ENCODE assay signal across 1 mouse cellular context in the genomic region with DNA sequence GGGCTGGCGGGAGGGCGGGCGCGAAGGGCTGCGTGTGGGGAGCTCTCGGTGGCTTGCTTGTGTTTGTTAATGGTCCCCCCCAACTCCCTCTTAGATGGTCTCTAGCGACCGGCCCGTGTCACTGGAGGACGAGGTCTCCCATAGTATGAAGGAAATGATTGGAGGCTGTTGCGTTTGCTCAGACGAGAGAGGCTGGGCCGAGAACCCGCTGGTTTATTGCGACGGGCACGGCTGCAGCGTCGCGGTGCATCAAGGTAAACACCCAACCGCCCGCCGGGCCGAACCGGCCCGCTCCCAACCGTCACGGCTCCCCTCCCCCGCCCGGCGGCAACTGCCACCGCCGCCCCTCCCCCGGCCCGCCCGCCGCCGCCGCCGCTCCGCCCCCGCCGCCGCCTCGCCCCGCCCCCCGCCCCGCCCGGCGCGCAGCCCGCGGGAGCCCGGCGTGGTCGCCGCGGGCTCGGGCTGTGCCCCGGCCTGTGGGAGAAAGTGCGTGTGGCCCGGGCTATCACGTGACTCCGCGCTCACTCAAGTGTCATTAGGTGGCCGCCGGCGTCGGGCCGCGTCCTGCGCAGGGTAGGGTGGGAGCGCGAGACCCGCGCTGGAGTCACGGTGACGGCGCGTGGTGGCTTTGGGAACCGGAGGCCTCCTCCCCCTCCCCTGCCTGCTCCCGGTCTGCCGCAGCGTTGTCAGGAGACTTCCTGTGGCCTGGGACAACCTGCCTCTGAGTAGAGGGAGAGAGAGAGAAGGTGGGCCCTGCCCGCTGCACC.
TF ChIP-seq lines count a peak whose summit lies in the region.

No protein-coding gene starts in this region.

TF ChIP-seq in CH12.LX, 34 proteins besides CTCF, POLR2A, EP300 and RAD21:
- TF ChIP-seq TCF12 (IDR thresholded peaks at IDR 0.05; ENCODE audit: low read depth, low read length) (no peak), JUND (conservative IDR thresholded peaks at IDR 0.05; ENCODE audit: low read depth, low read length) (no peak), E2F4 (IDR thresholded peaks at IDR 0.05; ENCODE audit: insufficient replicate concordance, low read depth, low read length) (no peak), MEF2A (IDR thresholded peaks at IDR 0.05; ENCODE audit: borderline replicate concordance, low read depth, low read length) (no peak), TBP (conservative IDR thresholded peaks at IDR 0.05; ENCODE audit: low read depth, low read length) (no peak), USF1 (IDR thresholded peaks at IDR 0.05; ENCODE audit: low read depth, low read length) (peak; percentile 73), ZC3H11A (IDR thresholded peaks at IDR 0.05; ENCODE audit: low read depth, low read length) (no peak), ELF1 (IDR thresholded peaks at IDR 0.05; ENCODE audit: low read depth, low read length) (no peak), ETS1 (conservative IDR thresholded peaks at IDR 0.05; ENCODE audit: low read depth, low read length) (no peak), MAFK (IDR thresholded peaks at IDR 0.05; ENCODE audit: insufficient replicate concordance, low read length) (no peak), POLR2AphosphoS2 (IDR thresholded peaks at IDR 0.05; ENCODE audit: low read depth, low read length) (no peak), MAZ (IDR thresholded peaks at IDR 0.05; ENCODE audit: low read depth, low read length) (no peak), SIN3A (IDR thresholded peaks at IDR 0.05; ENCODE audit: low read length) (peak; percentile 54; the same call in 1 of the 2 replicates), CHD1 (IDR thresholded peaks at IDR 0.05; ENCODE audit: low read depth, low read length) (no peak), HCFC1 (IDR thresholded peaks at IDR 0.05; ENCODE audit: low read depth, low read length) (no peak), MYC (IDR thresholded peaks at IDR 0.05; ENCODE audit: low read depth, low read length) (peak; percentile 10; the same call in 1 of the 2 replicates), BHLHE40 (IDR thresholded peaks at IDR 0.05; ENCODE audit: low read depth, low read length) (peak; percentile 79), NELFE (IDR thresholded peaks at IDR 0.05; ENCODE audit: low read depth, low read length) (no peak; the same call in 1 of the 2 replicates), SMC3 (IDR thresholded peaks at IDR 0.05; ENCODE audit: low read depth, low read length) (no peak), ZNF384 (IDR thresholded peaks at IDR 0.05; ENCODE audit: low read depth, low read length) (no peak), MXI1 (IDR thresholded peaks at IDR 0.05; ENCODE audit: low read depth, low read length) (peak; percentile 61), USF2 (conservative IDR thresholded peaks at IDR 0.05; ENCODE audit: low read depth, low read length) (peak; percentile 40), CHD2 (IDR thresholded peaks at IDR 0.05; ENCODE audit: low read length) (peak; percentile 27; the same call in 1 of the 2 replicates), JUN (IDR thresholded peaks at IDR 0.05; ENCODE audit: insufficient read depth, low read depth, low read length) (no peak), IRF4 (IDR thresholded peaks at IDR 0.05; ENCODE audit: low read depth, low read length) (no peak), UBTF (IDR thresholded peaks at IDR 0.05; ENCODE audit: low read depth, low read length) (no peak), NRF1 (IDR thresholded peaks at IDR 0.05; ENCODE audit: low read depth, low read length) (0 out of 2 replicates have a peak, but pooled peaks have one; percentile 18), ZKSCAN1 (IDR thresholded peaks at IDR 0.05; ENCODE audit: borderline replicate concordance, low read depth, low read length) (no peak), MAX (IDR thresholded peaks at IDR 0.05; ENCODE audit: low read length) (peak; percentile 63), ZMIZ1 (IDR thresholded peaks at IDR 0.05; ENCODE audit: low read depth, low read length) (no peak)
